Mouse (Mus musculus) hindbrain, embryonic 10.5 days (tissue): Measurements from ENCODE around the gene Slc6a8. TPM values are rescaled to one million over a fixed set of nuclear protein-coding genes. Genes with fewer than 3 reads are reported as not detected.

Source experiments
- DNase-seq: peaks from one replicate; pipeline ENCODE4 v3.0.0-alpha.2; 2017; ENCODE audit warnings: low spot score
- H3K27ac ChIP-seq: fragments of 300-500 bp; sonication (generic); 2 replicates; pipeline ENCODE4 v1.5.1; 2016; ENCODE audit warnings: mild to moderate bottlenecking, moderate library complexity
- H3K27me3 ChIP-seq: fragments of 300-500 bp; sonication (generic); 2 replicates; pipeline ENCODE4 v1.6.1; 2016; ENCODE audit warnings: mild to moderate bottlenecking; ENCODE audit not compliant: poor library complexity, insufficient read depth, severe bottlenecking
- H3K36me3 ChIP-seq: fragments of 300-500 bp; sonication (generic); 2 replicates; pipeline ENCODE4 v1.6.1; 2016; ENCODE audit warnings: mild to moderate bottlenecking, moderate library complexity
- H3K4me1 ChIP-seq: fragments of 300-500 bp; sonication (generic); replicated peaks from 2 replicates; pipeline ENCODE4 v1.6.1; 2016; ENCODE audit warnings: mild to moderate bottlenecking
- H3K4me3 ChIP-seq: fragments of 300-500 bp; sonication (generic); 2 replicates; pipeline ENCODE4 v1.5.1; 2016; ENCODE audit warnings: mild to moderate bottlenecking, moderate library complexity
- H3K9me3 ChIP-seq: fragments of 300-500 bp; sonication (generic); 2 replicates; pipeline ENCODE4 v1.6.1; 2016; ENCODE audit warnings: mild to moderate bottlenecking, moderate library complexity
- WGBS: fragments of 180-500 bp; shearing (Covaris S2); methylation state at CpG from one replicate; pipeline ENCODE4 v1.1.7; 2016; 5-methylcytosine and 5-hydroxymethylcytosine counted together
- polyA plus RNA-seq: library from polyadenylated mRNA; unstranded; fragments of >200 nt; fragmentation: Nextera tagmentation; extraction: Ambion mirVana; gene quantifications from 2 replicates; pipeline ENCODE4 v1.2.1, GENCODE M21; 2016

Gene Slc6a8
- polyA plus RNA-seq, 1 experiment from 2014 or later: 5.0 TPM

- Histone ChIP-seq H3K27me3 (peaks cover 24% of the 10 kb centered on the region), H3K9me3 (0 out of 2 replicates have a peak, but pooled peaks cover 3% of the 10 kb centered on the region), H3K27ac (peak overlapping the region; percentile 83; the same call in 1 of the 2 replicates), H3K36me3 (no peaks in the 10 kb centered on the region), H3K4me3 (peak overlapping the region; percentile 61), H3K4me1 (peaks cover 21% of the 10 kb centered on the region; the same call in 1 of the 2 replicates)
- DNase-seq: no peak
- WGBS: 63% methylated on average over 13 of the region's 13 CpGs
Observed at GRCm38 (mm10) chrX:73658936-73659574, 13.9 kb upstream of the Slc6a8 start.

- Histone ChIP-seq H3K36me3 (no peaks in the 10 kb centered on the region), H3K4me3 (peak within 1 kb of the TSS; percentile 61), H3K9me3 (0 out of 2 replicates have a peak, but pooled peaks cover 3% of the 10 kb centered on the region), H3K27ac (peak within 1 kb of the TSS; percentile 83), H3K27me3 (peaks cover 22% of the 10 kb centered on the region), H3K4me1 (peaks cover 21% of the 10 kb centered on the region; the same call in 1 of the 2 replicates)
- WGBS: 27% methylated on average over 57 of the region's 57 CpGs
- DNase-seq: peak; percentile 42
Observed at GRCm38 (mm10) chrX:73659575-73660283, 13.2 kb upstream of the Slc6a8 start, which contains the start of gene Pnck. TSS of gene Pnck (minus strand) at chrX:73660117.

GRCm38 (mm10) chrX:73660284-73660665 is 12.7 kb upstream of the Slc6a8 start:
- Histone ChIP-seq H3K36me3 (no peaks in the 10 kb centered on the region), H3K4me3 (peak overlapping the region; percentile 61), H3K9me3 (0 out of 2 replicates have a peak, but pooled peaks cover 3% of the 10 kb centered on the region), H3K4me1 (peaks cover 21% of the 10 kb centered on the region; the same call in 1 of the 2 replicates), H3K27me3 (peaks cover 22% of the 10 kb centered on the region), H3K27ac (peak overlapping the region; percentile 83)
- DNase-seq: no peak
- 69% methylated on average over 3 of the region's 3 CpGs for WGBS

GRCm38 (mm10) chrX:73663143-73663542 is 9.8 kb upstream of the Slc6a8 start:
- no peak for DNase-seq
- Histone ChIP-seq H3K4me1 (peaks cover 21% of the 10 kb centered on the region; the same call in 1 of the 2 replicates), H3K27ac (no peak overlapping the region), H3K9me3 (0 out of 2 replicates have a peak, but pooled peaks cover 3% of the 10 kb centered on the region), H3K27me3 (peaks cover 19% of the 10 kb centered on the region), H3K4me3 (no peak overlapping the region), H3K36me3 (no peaks in the 10 kb centered on the region)

- Histone ChIP-seq H3K36me3 (peaks cover 13% of the 10 kb centered on the region), H3K4me1 (peaks cover 24% of the 10 kb centered on the region), H3K27ac (no peak overlapping the region), H3K9me3 (no peaks in the 10 kb centered on the region), H3K4me3 (no peak overlapping the region), H3K27me3 (peaks cover 12% of the 10 kb centered on the region; the same call in 1 of the 2 replicates)
- 63% methylated on average over 4 of the region's 4 CpGs for WGBS
- DNase-seq: peak; percentile 57
Observed at GRCm38 (mm10) chrX:73672031-73672431, 919 bp upstream of the Slc6a8 start.

- H3K9me3 ChIP-seq: no peaks in the 10 kb centered on the region
- peaks cover 12% of the 10 kb centered on the region; the same call in 1 of the 2 replicates for H3K27me3 ChIP-seq
- peak overlapping the region; percentile 66 for H3K4me3 ChIP-seq
- H3K36me3 ChIP-seq: peaks cover 28% of the 10 kb centered on the region
- peak overlapping the region; percentile 89 for H3K27ac ChIP-seq
- WGBS: 24% methylated on average over 42 of the region's 42 CpGs
- peaks cover 24% of the 10 kb centered on the region for H3K4me1 ChIP-seq
- DNase-seq: peak; percentile 10
Observed at GRCm38 (mm10) chrX:73673619-73673967, 643 bp downstream of the Slc6a8 start.

GRCm38 (mm10) chrX:73673968-73674661 is 1.2 kb downstream of the Slc6a8 start:
- WGBS: 29% methylated on average over 20 of the region's 20 CpGs
- no peaks in the 10 kb centered on the region for H3K9me3 ChIP-seq
- peaks cover 12% of the 10 kb centered on the region; the same call in 1 of the 2 replicates for H3K27me3 ChIP-seq
- peak overlapping the region; percentile 89 for H3K27ac ChIP-seq
- peaks cover 34% of the 10 kb centered on the region for H3K36me3 ChIP-seq
- peak; percentile 20 for DNase-seq
- peaks cover 24% of the 10 kb centered on the region for H3K4me1 ChIP-seq
- H3K4me3 ChIP-seq: peak overlapping the region; percentile 66

GRCm38 (mm10) chrX:73675231-73675630 is 2.3 kb downstream of the Slc6a8 start:
- WGBS: 83% methylated on average over 2 of the region's 2 CpGs
- Histone ChIP-seq H3K4me3 (no peak overlapping the region), H3K9me3 (no peaks in the 10 kb centered on the region)

GRCm38 (mm10) chrX:73676668-73677067 is 3.7 kb downstream of the Slc6a8 start:
- Histone ChIP-seq H3K36me3 (peaks cover 59% of the 10 kb centered on the region), H3K9me3 (no peaks in the 10 kb centered on the region), H3K4me1 (peaks cover 24% of the 10 kb centered on the region), H3K4me3 (no peak overlapping the region), H3K27me3 (peaks cover 12% of the 10 kb centered on the region; the same call in 1 of the 2 replicates), H3K27ac (no peak overlapping the region)
- 98% methylated on average over 4 of the region's 4 CpGs for WGBS
- DNase-seq: no peak

More at GRCm38 (mm10) chrX:73675231-73675630, 2.3 kb downstream of the Slc6a8 start:
- no peak for DNase-seq
- peaks cover 45% of the 10 kb centered on the region for H3K36me3 ChIP-seq
- peaks cover 24% of the 10 kb centered on the region for H3K4me1 ChIP-seq
- no peak overlapping the region for H3K27ac ChIP-seq
- H3K27me3 ChIP-seq: peaks cover 12% of the 10 kb centered on the region; the same call in 1 of the 2 replicates

GRCm38 (mm10) chrX:73684156-73684555 is 11.2 kb downstream of the Slc6a8 start:
- Histone ChIP-seq H3K4me1 (no peaks in the 10 kb centered on the region), H3K36me3 (peaks cover 95% of the 10 kb centered on the region), H3K27ac (no peak overlapping the region), H3K9me3 (no peaks in the 10 kb centered on the region), H3K4me3 (no peak overlapping the region), H3K27me3 (no peaks in the 10 kb centered on the region)
- 92% methylated on average over 2 of the region's 2 CpGs for WGBS
- no peak for DNase-seq

GRCm38 (mm10) chrX:73684978-73685377 is 12.0 kb downstream of the Slc6a8 start:
- no peaks in the 10 kb centered on the region for H3K9me3 ChIP-seq
- no peaks in the 10 kb centered on the region for H3K4me1 ChIP-seq
- peaks cover 93% of the 10 kb centered on the region for H3K36me3 ChIP-seq
- H3K27ac ChIP-seq: no peak overlapping the region
- no peak for DNase-seq
- H3K27me3 ChIP-seq: no peaks in the 10 kb centered on the region
- no peak overlapping the region for H3K4me3 ChIP-seq

- no peaks in the 10 kb centered on the region for H3K27me3 ChIP-seq
- H3K9me3 ChIP-seq: no peaks in the 10 kb centered on the region
- H3K4me1 ChIP-seq: no peaks in the 10 kb centered on the region
- no peak for DNase-seq
- no peak overlapping the region for H3K4me3 ChIP-seq
- H3K36me3 ChIP-seq: peaks cover 91% of the 10 kb centered on the region
- 87% methylated on average over 3 of the region's 3 CpGs for WGBS
- H3K27ac ChIP-seq: no peak overlapping the region
Observed at GRCm38 (mm10) chrX:73685629-73686028, 12.7 kb downstream of the Slc6a8 start.
